Mouse (Mus musculus): ENCODE measurements at regions not wholly inside any gene's neighbourhood (a gene's known extent, or its start where the extent isn't known, plus 50 kb on each side); places are given as distances from the start of the nearest gene placed in this dataset.

DNA sequence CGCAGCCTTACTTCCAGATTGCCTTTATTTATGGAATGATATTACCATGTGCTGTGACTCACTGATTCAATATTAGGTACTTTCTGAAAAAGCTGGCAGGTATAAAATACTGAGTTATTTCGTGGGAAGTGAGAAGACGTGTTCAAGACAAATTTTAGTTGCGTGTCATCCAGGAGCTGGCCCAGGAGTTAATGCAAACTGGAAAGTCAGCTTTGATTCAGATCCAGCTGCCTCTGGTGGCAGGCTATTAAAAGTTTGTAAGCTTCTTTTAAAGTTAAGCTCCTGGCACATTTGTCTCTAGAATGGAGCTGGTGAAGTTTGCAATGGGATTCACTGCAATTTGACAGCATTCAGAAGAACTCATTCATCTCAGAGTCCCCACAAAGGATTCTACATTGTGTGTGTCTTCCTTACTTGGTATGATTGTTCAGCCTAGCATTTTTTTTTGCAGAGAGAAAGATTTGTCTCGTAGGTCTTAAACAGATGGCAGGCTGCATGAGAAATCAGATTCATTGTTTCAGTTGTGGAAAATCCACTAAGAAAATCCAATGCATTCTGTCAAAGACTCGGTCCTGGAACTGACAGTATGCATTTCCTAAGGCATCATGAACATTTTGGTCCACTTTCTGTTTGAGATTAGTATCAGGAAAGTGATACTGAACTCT is 599.1 kb downstream of the Gm19410 start:
- TF ChIP-seq CTCF (IDR thresholded peaks at IDR 0.05; ENCODE audit: extremely low read depth, insufficient read length, insufficient replicate concordance, low read depth, low read length) (no peak), POLR2A (IDR thresholded peaks at IDR 0.05; ENCODE audit: low read depth, low read length) (no peak)

Data from small intestine, adult 2 months (tissue).